ENCODE assay signal across 31 mouse cellular contexts in the genomic region with DNA sequence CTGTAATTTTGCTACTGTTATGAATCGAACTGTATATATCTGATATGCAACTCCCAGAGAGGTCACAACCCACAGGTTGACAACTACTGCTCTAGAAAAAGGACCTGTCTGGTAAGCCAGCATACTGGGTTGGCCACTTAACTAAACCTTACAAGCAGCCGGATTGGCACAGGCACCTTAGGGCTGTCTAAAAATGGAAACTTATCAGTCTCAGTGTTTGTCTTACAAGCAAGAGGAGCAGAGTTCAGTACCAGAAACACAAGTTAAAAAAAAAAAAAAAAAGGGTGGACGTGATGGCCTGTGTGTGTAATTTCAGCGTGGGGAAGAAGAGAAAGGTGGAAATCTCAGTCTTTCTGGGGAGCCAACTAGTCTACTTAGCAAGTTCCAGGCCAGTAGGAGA. TPM values are rescaled to one million over a fixed set of nuclear protein-coding genes. Genes with fewer than 3 reads are reported as not detected.
DNase-seq lines count a peak whose midpoint lies in the region; ATAC-seq and TF ChIP-seq lines count a peak whose summit lies in the region.
"Had no signal": no experiment of that assay in that cellular context is flagged by ENCODE, and none has a peak within 500 bp of the region (broad histone marks: within the 10 kb centered on the region; RNA-seq: fewer than 3 reads in every experiment).

No protein-coding gene starts in this region.

- no peak for ATAC-seq in heart, embryonic 11.5 days (replicated peaks; ENCODE audit: insufficient number of reproducible peaks, low FRiP score, low TSS enrichment)
- no peak for ATAC-seq in heart, embryonic 16.5 days (replicated peaks; ENCODE audit: extremely low read depth, insufficient read depth, low FRiP score)
- no peak for ATAC-seq in liver, embryonic 15.5 days (ENCODE audit: insufficient read depth)
- ATAC-seq in stomach, postnatal 0 days (ENCODE audit: low FRiP score, low TSS enrichment) = no peak
- ATAC-seq: forebrain, embryonic 15.5 days; liver, postnatal 0 days; midbrain, embryonic 13.5 days had no signal

- peak overlapping the region; percentile 68; the same call in 1 of the 2 replicates for H3K27ac ChIP-seq in heart, embryonic 11.5 days (ENCODE audit: low read depth, low read length)
- H3K27ac ChIP-seq in heart, embryonic 16.5 days (ENCODE audit: low read length) = peak overlapping the region; percentile 89
- no peak overlapping the region; the same call in 1 of the 2 replicates for H3K27ac ChIP-seq in heart, adult 2 months
- H3K27ac ChIP-seq in liver, embryonic 15.5 days (replicated peaks) = peak overlapping the region; percentile 11; the same call in 1 of the 2 replicates
- no peak overlapping the region for H3K27ac ChIP-seq in stomach, postnatal 0 days (replicated peaks)
- H3K27ac ChIP-seq: embryonic facial prominence, embryonic 13.5 days; forebrain, embryonic 15.5 days; hindbrain, embryonic 14.5 days; kidney, postnatal 0 days; macrophage; midbrain, embryonic 13.5 days; neural tube, embryonic 13.5 days had no signal

- H3K36me3 ChIP-seq in heart, embryonic 11.5 days (ENCODE audit: control insufficient read depth, insufficient read depth, low read length) = peaks cover 5% of the 10 kb centered on the region; the same call in 1 of the 2 replicates
- peaks cover 4% of the 10 kb centered on the region; the same call in 1 of the 2 replicates for H3K36me3 ChIP-seq in heart, embryonic 16.5 days (ENCODE audit: control insufficient read depth, insufficient read depth)
- H3K36me3 ChIP-seq in heart, adult 2 months (ENCODE audit: control insufficient read depth, insufficient read depth, low read length) = no peaks in the 10 kb centered on the region
- H3K36me3 ChIP-seq in liver, embryonic 15.5 days (replicated peaks) = peaks cover 96% of the 10 kb centered on the region
- H3K36me3 ChIP-seq in stomach, postnatal 0 days (ENCODE audit: control insufficient read depth, insufficient read depth, low read length) = no peaks in the 10 kb centered on the region; the same call in 1 of the 2 replicates

- TF ChIP-seq CTCF in heart, adult 2 months (IDR thresholded peaks at IDR 0.05) = no peak
- TF ChIP-seq CTCF in stomach, postnatal 0 days (IDR thresholded peaks at IDR 0.05; ENCODE audit: low read depth) = no peak

- H3K27me3 ChIP-seq in heart, embryonic 11.5 days (ENCODE audit: control insufficient read depth, insufficient read depth, low read length) = no peaks in the 10 kb centered on the region
- H3K27me3 ChIP-seq in heart, embryonic 16.5 days (ENCODE audit: control insufficient read depth, insufficient read depth, low read length) = no peaks in the 10 kb centered on the region
- H3K27me3 ChIP-seq in heart, adult 2 months (ENCODE audit: control insufficient read depth, insufficient read depth, low read length) = no peaks in the 10 kb centered on the region
- H3K27me3 ChIP-seq in liver, embryonic 15.5 days = no peaks in the 10 kb centered on the region
- H3K27me3 ChIP-seq in stomach, postnatal 0 days (ENCODE audit: control insufficient read depth, insufficient read depth, low read length) = no peaks in the 10 kb centered on the region
- H3K27me3 ChIP-seq: embryonic facial prominence, embryonic 13.5 days; forebrain, embryonic 15.5 days; midbrain, embryonic 13.5 days; neural tube, embryonic 13.5 days had no signal

- no peak for TF ChIP-seq POLR2A in heart, adult 2 months (IDR thresholded peaks at IDR 0.05; ENCODE audit: insufficient read depth, low read depth, low read length)

- TF ChIP-seq EP300 in heart, adult 2 months (IDR thresholded peaks at IDR 0.05; ENCODE audit: insufficient read depth, low read depth, low read length) = no peak
- no peak for TF ChIP-seq EP300 in stomach, postnatal 0 days (optimal IDR thresholded peaks at IDR 0.05)

- peaks cover 19% of the 10 kb centered on the region for H3K4me1 ChIP-seq in heart, embryonic 11.5 days (ENCODE audit: control insufficient read depth, insufficient read depth, low read length)
- peaks cover 18% of the 10 kb centered on the region for H3K4me1 ChIP-seq in heart, embryonic 16.5 days (ENCODE audit: control insufficient read depth, insufficient read depth, low read length)
- peaks cover 1% of the 10 kb centered on the region for H3K4me1 ChIP-seq in heart, adult 2 months (ENCODE audit: control insufficient read depth, insufficient read depth, low read length)
- peaks cover 54% of the 10 kb centered on the region for H3K4me1 ChIP-seq in liver, embryonic 15.5 days (replicated peaks)
- H3K4me1 ChIP-seq in stomach, postnatal 0 days (replicated peaks; ENCODE audit: control insufficient read depth, insufficient read depth) = no peaks in the 10 kb centered on the region
- H3K4me1 ChIP-seq: forebrain, embryonic 15.5 days had no signal

- H3K9ac ChIP-seq in heart, embryonic 11.5 days (ENCODE audit: low read depth, low read length) = no peak overlapping the region
- H3K9ac ChIP-seq in heart, embryonic 16.5 days (ENCODE audit: low read length) = no peak overlapping the region; the same call in 1 of the 2 replicates
- H3K9ac ChIP-seq in heart, adult 2 months (ENCODE audit: low read depth, low read length) = no peak overlapping the region
- H3K9ac ChIP-seq in liver, embryonic 15.5 days = no peak overlapping the region
- no peak overlapping the region for H3K9ac ChIP-seq in stomach, postnatal 0 days (ENCODE audit: low read length)
- H3K9ac ChIP-seq: embryonic facial prominence, embryonic 13.5 days; hindbrain, embryonic 14.5 days; liver, postnatal 0 days; neural tube, embryonic 13.5 days had no signal

- H3K4me2 ChIP-seq in heart, embryonic 11.5 days = no peak overlapping the region
- no peak overlapping the region for H3K4me2 ChIP-seq in heart, embryonic 16.5 days (ENCODE audit: low read depth, low read length)
- no peak overlapping the region for H3K4me2 ChIP-seq in liver, embryonic 15.5 days
- no peak overlapping the region for H3K4me2 ChIP-seq in stomach, postnatal 0 days (replicated peaks; ENCODE audit: low read depth)
- H3K4me2 ChIP-seq: embryonic facial prominence, embryonic 13.5 days; forebrain, embryonic 15.5 days; hindbrain, embryonic 14.5 days; midbrain, embryonic 13.5 days; neural tube, embryonic 13.5 days had no signal

- no peaks in the 10 kb centered on the region for H3K9me3 ChIP-seq in heart, embryonic 11.5 days (replicated peaks; ENCODE audit: control insufficient read depth, low read length)
- H3K9me3 ChIP-seq in heart, embryonic 16.5 days (replicated peaks; ENCODE audit: control insufficient read depth, low read length) = no peaks in the 10 kb centered on the region
- H3K9me3 ChIP-seq in liver, embryonic 15.5 days (replicated peaks) = no peaks in the 10 kb centered on the region
- H3K9me3 ChIP-seq in stomach, postnatal 0 days (ENCODE audit: control insufficient read depth, low read length) = no peaks in the 10 kb centered on the region
- H3K9me3 ChIP-seq: embryonic facial prominence, embryonic 13.5 days; forebrain, embryonic 10.5 days; forebrain, embryonic 15.5 days; midbrain, embryonic 13.5 days; neural tube, embryonic 13.5 days had no signal

- DNase-seq in heart, adult 9 months (ENCODE audit: low spot score in 2 of 2) = no peak
- no peak for DNase-seq in heart, adult 2 months
- no peak for DNase-seq in liver
- DNase-seq in stomach, postnatal 0 days (ENCODE audit: low spot score) = peak; percentile 32
- no peak for DNase-seq in adipocyte (ENCODE audit: low spot score)
- DNase-seq: adrenal gland, adult 2 months; adrenal gland, postnatal 36 days; B cell, adult 2 months; kidney, adult 2 months; kidney, postnatal 4 days; liver, postnatal 0 days; lung, postnatal 10 days; right cerebral cortex, postnatal 4 days had no signal

- WGBS in heart, embryonic 11.5 days (ENCODE audit: insufficient replicate concordance) = 62% methylated on average over 4 of the region's 4 CpGs
- WGBS in heart, embryonic 16.5 days = 28% methylated on average over 4 of the region's 4 CpGs
- WGBS in heart, adult 2 months = 47% methylated on average over 4 of the region's 4 CpGs
- WGBS in liver, embryonic 15.5 days (ENCODE audit: insufficient replicate concordance) = 69% methylated on average over 4 of the region's 4 CpGs
- WGBS in stomach, postnatal 0 days = 58% methylated on average over 4 of the region's 4 CpGs

- intact Hi-C loops in heart, adult 2 months (cut with DNase I) = no loop called here

- no peak overlapping the region for H3K4me3 ChIP-seq in heart, embryonic 11.5 days (ENCODE audit: low read depth, low read length)
- no peak overlapping the region for H3K4me3 ChIP-seq in heart, embryonic 16.5 days (ENCODE audit: low read length)
- no peak overlapping the region for H3K4me3 ChIP-seq in heart, adult 2 months
- H3K4me3 ChIP-seq in liver, embryonic 15.5 days (replicated peaks) = no peak overlapping the region
- no peak overlapping the region for H3K4me3 ChIP-seq in stomach, postnatal 0 days (ENCODE audit: low read depth, low read length)
- H3K4me3 ChIP-seq: embryonic facial prominence, embryonic 13.5 days; forebrain, embryonic 10.5 days; forebrain, embryonic 15.5 days; midbrain, embryonic 13.5 days; neural tube, embryonic 13.5 days had no signal

- H3K79me2 ChIP-seq in heart, adult 2 months (replicated peaks; ENCODE audit: control insufficient read depth, insufficient read depth, low read length) = no peaks in the 10 kb centered on the region

RNA-seq across cellular contexts. Expression of a gene that starts 8.4 kb away (rescaled TPM):
- polyA plus RNA-seq in heart, embryonic 11.5 days (2014; fragmentation: Nextera tagmentation; extraction: Ambion mirVana) = 1.4 and 1.8 TPM in 2 replicates
- polyA plus RNA-seq in heart, embryonic 16.5 days (2015; fragmentation: Nextera tagmentation; extraction: Ambion mirVana) = 0.44 and 0.53 TPM in 2 replicates
- not detected for total RNA-seq in heart, adult 2 months (2021)
- 0.59 TPM in 1 of 2 replicates, not detected in the other for polyA plus RNA-seq in heart, adult 2 months (2012; rRNA removed)
- polyA plus RNA-seq in liver, embryonic 15.5 days (2015; fragmentation: Nextera tagmentation; extraction: Ambion mirVana) = 41.1 and 51.2 TPM in 2 replicates
- polyA plus RNA-seq in stomach, postnatal 0 days (2015; fragmentation: Nextera tagmentation; extraction: Ambion mirVana) = 4.4 and 4.8 TPM in 2 replicates
- total RNA-seq: gastrocnemius, adult 18-20 months; hematopoietic stem cell, adult 5-6 weeks; layer of hippocampus, adult 8-10 months; layer of hippocampus, postnatal 25 days; left cerebral cortex, adult 8-10 months; left cerebral cortex, postnatal 36 days; megakaryocyte-erythroid progenitor cell, adult 5-6 weeks had no signal
- polyA plus RNA-seq: forebrain, embryonic 15.5 days; hindbrain, embryonic 14.5 days had no signal

RNA-seq across cellular contexts. Expression of a gene that starts 11.3 kb away (rescaled TPM):
- polyA plus RNA-seq in heart, embryonic 11.5 days (2014; fragmentation: Nextera tagmentation; extraction: Ambion mirVana) = 23.4 and 27.2 TPM in 2 replicates
- polyA plus RNA-seq in heart, embryonic 16.5 days (2015; fragmentation: Nextera tagmentation; extraction: Ambion mirVana) = 31.3 and 34.7 TPM in 2 replicates
- 10 to 100 TPM; 79.3 to 86.7 TPM for total RNA-seq in heart, adult 2 months (2021)
- polyA plus RNA-seq in heart, adult 2 months (2012; rRNA removed) = 114 and 126 TPM in 2 replicates
- polyA plus RNA-seq in liver, embryonic 15.5 days (2015; fragmentation: Nextera tagmentation; extraction: Ambion mirVana) = 100 and 123 TPM in 2 replicates
- 13.8 and 15.7 TPM in 2 replicates for polyA plus RNA-seq in stomach, postnatal 0 days (2015; fragmentation: Nextera tagmentation; extraction: Ambion mirVana)

RNA-seq across cellular contexts. Expression of a gene that starts 18.8 kb away (rescaled TPM):
- polyA plus RNA-seq in heart, embryonic 11.5 days (2014; fragmentation: Nextera tagmentation; extraction: Ambion mirVana) = 1.1 and 1.9 TPM in 2 replicates
- 1.9 and 2.4 TPM in 2 replicates for polyA plus RNA-seq in heart, embryonic 16.5 days (2015; fragmentation: Nextera tagmentation; extraction: Ambion mirVana)
- total RNA-seq in heart, adult 2 months (2021) = 1 to 10 TPM; 1.5 to 2.0 TPM
- 3.1 and 5.1 TPM in 2 replicates for polyA plus RNA-seq in heart, adult 2 months (2012; rRNA removed)
- 1.5 and 1.8 TPM in 2 replicates for polyA plus RNA-seq in liver, embryonic 15.5 days (2015; fragmentation: Nextera tagmentation; extraction: Ambion mirVana)
- 2.8 and 2.9 TPM in 2 replicates for polyA plus RNA-seq in stomach, postnatal 0 days (2015; fragmentation: Nextera tagmentation; extraction: Ambion mirVana)

RNA-seq across cellular contexts. Expression of a gene that starts 22.6 kb away (rescaled TPM):
- polyA plus RNA-seq in heart, embryonic 11.5 days (2014; fragmentation: Nextera tagmentation; extraction: Ambion mirVana) = 64.5 and 70.7 TPM in 2 replicates
- 54.5 and 57.0 TPM in 2 replicates for polyA plus RNA-seq in heart, embryonic 16.5 days (2015; fragmentation: Nextera tagmentation; extraction: Ambion mirVana)
- total RNA-seq in heart, adult 2 months (2021) = 10 to 100 TPM; 37.6 to 39.3 TPM
- polyA plus RNA-seq in heart, adult 2 months (2012; rRNA removed) = 58.0 and 92.7 TPM in 2 replicates
- 194 and 242 TPM in 2 replicates for polyA plus RNA-seq in liver, embryonic 15.5 days (2015; fragmentation: Nextera tagmentation; extraction: Ambion mirVana)
- polyA plus RNA-seq in stomach, postnatal 0 days (2015; fragmentation: Nextera tagmentation; extraction: Ambion mirVana) = 35.4 and 38.4 TPM in 2 replicates

RNA-seq across cellular contexts. Expression of a gene that starts 22.8 kb away (rescaled TPM):
- polyA plus RNA-seq in heart, embryonic 11.5 days (2014; fragmentation: Nextera tagmentation; extraction: Ambion mirVana) = 24.0 and 24.5 TPM in 2 replicates
- 21.6 and 26.0 TPM in 2 replicates for polyA plus RNA-seq in heart, embryonic 16.5 days (2015; fragmentation: Nextera tagmentation; extraction: Ambion mirVana)
- 10 to 100 TPM; 10.1 to 10.2 TPM for total RNA-seq in heart, adult 2 months (2021)
- polyA plus RNA-seq in heart, adult 2 months (2012; rRNA removed) = 9.6 and 11.2 TPM in 2 replicates
- 15.3 and 16.3 TPM in 2 replicates for polyA plus RNA-seq in liver, embryonic 15.5 days (2015; fragmentation: Nextera tagmentation; extraction: Ambion mirVana)
- polyA plus RNA-seq in stomach, postnatal 0 days (2015; fragmentation: Nextera tagmentation; extraction: Ambion mirVana) = 48.5 and 49.5 TPM in 2 replicates

Comparison
In these comparisons a context has a peak if more than half of its experiments do, and no peak if none do; other contexts are left out.
1. H3K27ac ChIP-seq: peak in heart, embryonic 11.5 days (single experiment), heart, embryonic 16.5 days (single experiment) and liver, embryonic 15.5 days (single experiment); none in heart, adult 2 months (single experiment) and stomach, postnatal 0 days (single experiment).